Mouse (Mus musculus) E14TG2a.4 (cell line): ENCODE results near the gene Tmem98.

Source experiments
- CTCF ChIP-seq: conservative IDR thresholded peaks from 2 replicates; pipeline ENCODE4 v1.5.1; 2014; ENCODE audit warnings: low read length
- NANOG ChIP-seq: IDR thresholded peaks from 2 replicates; pipeline ENCODE4 v1.6.1; 2014; ENCODE audit warnings: borderline replicate concordance, low read length, mixed read lengths

- TF ChIP-seq CTCF (no peak), NANOG (no peak)
These were observed 20.2 kb upstream of the Tmem98 start for GRCm38 (mm10) chr11:80789647-80790240.
